Mouse (Mus musculus) thymus, adult 2 months (tissue): ENCODE data around the gene Ms4a4b. TPM values are rescaled to one million over a fixed set of nuclear protein-coding genes. Genes with fewer than 3 reads are reported as not detected.
A peak's percentile ranks its signal among the peaks of the same experiment; 100 is the strongest.
"Not testable (repeated sequence)": the region's sequence is repeated elsewhere in the genome, so short reads cannot be mapped to it uniquely, and the experiment has no call there.

ENCODE experiments used
- DNase-seq: peaks from one replicate; pipeline ENCODE4 v3.0.0; 2021
- H3K27ac ChIP-seq: fragments of 200-500 bp; 2 replicates; pipeline ENCODE4 v1.5.1; 2012; ENCODE audit warnings: low read length, control low read depth; ENCODE audit not compliant: control insufficient read depth, insufficient read depth
- H3K27me3 ChIP-seq: fragments of 200-500 bp; 2 replicates; pipeline ENCODE4 v1.6.1; 2012; ENCODE audit warnings: mild to moderate bottlenecking, low read length, moderate library complexity, mixed read lengths; ENCODE audit not compliant: control insufficient read depth, insufficient read depth
- H3K36me3 ChIP-seq: fragments of 200-500 bp; 2 replicates; pipeline ENCODE4 v1.6.1; 2012; ENCODE audit warnings: mild to moderate bottlenecking, low read length, moderate library complexity; ENCODE audit not compliant: control insufficient read depth, insufficient read depth
- H3K4me1 ChIP-seq: fragments of 200-500 bp; replicated peaks from 2 replicates; pipeline ENCODE4 v1.6.1; 2012; ENCODE audit warnings: low read length; ENCODE audit not compliant: control insufficient read depth, insufficient read depth
- H3K4me3 ChIP-seq: fragments of 200-500 bp; 2 replicates; pipeline ENCODE4 v1.5.1; 2012; ENCODE audit warnings: mild to moderate bottlenecking, low read length, control low read depth, moderate library complexity; ENCODE audit not compliant: control insufficient read depth, insufficient read depth
- CTCF ChIP-seq: fragments of 200-500 bp; IDR thresholded peaks from 2 replicates; pipeline ENCODE4 v1.5.1; 2012; ENCODE audit warnings: mild to moderate bottlenecking, control low read depth, low read length, moderate library complexity, borderline replicate concordance; ENCODE audit not compliant: control insufficient read depth, poor library complexity, insufficient read depth; ENCODE audit errors: extremely low read depth
- POLR2A ChIP-seq: fragments of 200-500 bp; IDR thresholded peaks from 2 replicates; pipeline ENCODE4 v1.6.1; 2012; ENCODE audit warnings: mild to moderate bottlenecking, low read length, control low read depth, moderate library complexity; ENCODE audit not compliant: control insufficient read depth, poor library complexity, insufficient read depth; ENCODE audit errors: extremely low read depth
- WGBS: fragments of 180-500 bp; shearing (Covaris S2); methylation state at CpG from one replicate; pipeline ENCODE4 v1.1.7; 2018; 5-methylcytosine and 5-hydroxymethylcytosine counted together
- polyA plus RNA-seq: library from polyadenylated mRNA; depleted of rRNA; stranded (reverse); fragments of >200 nt; gene quantifications from 2 replicates; pipeline ENCODE4 v1.2.3, GENCODE M21; 2012; rRNA removed

The Ms4a4b gene
- polyA plus RNA-seq, 1 experiment = 57.3 TPM

- no peaks in the 10 kb centered on the region for H3K36me3 ChIP-seq
- WGBS = 90% methylated on average over 6 of the region's 6 CpGs
- TF ChIP-seq CTCF = no peak
- TF ChIP-seq POLR2A = no peak
- H3K27me3 ChIP-seq = no peaks in the 10 kb centered on the region
- no peak overlapping the region for H3K27ac ChIP-seq
- no peak overlapping the region for H3K4me3 ChIP-seq
- DNase-seq = no peak
- H3K4me1 ChIP-seq = peaks cover 2% of the 10 kb centered on the region; the same call in 1 of the 2 replicates
Measured at GRCm38 (mm10) chr19:11496361-11496760, 53.0 kb downstream of the Ms4a4b start.

GRCm38 (mm10) chr19:11497300-11497699 lies 53.9 kb downstream of the Ms4a4b start:
- H3K27ac ChIP-seq = peak overlapping the region; percentile 34; the same call in 1 of the 2 replicates
- 4% methylated on average over 1 of the region's 1 CpGs for WGBS
- not testable (repeated sequence) for H3K36me3 ChIP-seq, DNase-seq, H3K4me3 ChIP-seq, H3K27me3 ChIP-seq, H3K4me1 ChIP-seq

DNA sequence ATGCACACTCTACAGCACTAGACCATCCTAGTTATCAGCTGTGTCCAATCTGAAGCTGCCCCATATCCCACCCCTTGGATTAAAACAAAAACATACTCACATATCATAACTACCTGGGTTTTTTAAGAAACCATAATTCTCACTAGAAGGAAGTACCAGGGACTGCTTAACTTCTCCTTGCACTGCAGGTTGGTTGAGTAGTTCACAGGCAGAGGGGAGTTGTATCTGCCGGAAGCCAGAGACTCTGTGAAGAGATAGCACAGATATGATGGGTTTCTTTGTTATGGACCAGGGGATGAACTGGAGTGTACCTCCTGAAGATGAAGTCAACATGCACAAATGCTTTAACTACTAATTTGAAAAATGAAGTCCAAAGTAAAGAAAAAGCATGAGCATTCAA lies 57.4 kb downstream of the Ms4a4b start:
- TF ChIP-seq POLR2A (no peak), CTCF (no peak)
- WGBS = 38% methylated on average over 1 of the region's 1 CpGs
- Histone ChIP-seq H3K27me3 (no peaks in the 10 kb centered on the region), H3K27ac (no peak overlapping the region; the same call in 1 of the 2 replicates), H3K36me3 (no peaks in the 10 kb centered on the region), H3K4me3 (no peak overlapping the region), H3K4me1 (peaks cover 4% of the 10 kb centered on the region; the same call in 1 of the 2 replicates)
- no peak for DNase-seq

DNA sequence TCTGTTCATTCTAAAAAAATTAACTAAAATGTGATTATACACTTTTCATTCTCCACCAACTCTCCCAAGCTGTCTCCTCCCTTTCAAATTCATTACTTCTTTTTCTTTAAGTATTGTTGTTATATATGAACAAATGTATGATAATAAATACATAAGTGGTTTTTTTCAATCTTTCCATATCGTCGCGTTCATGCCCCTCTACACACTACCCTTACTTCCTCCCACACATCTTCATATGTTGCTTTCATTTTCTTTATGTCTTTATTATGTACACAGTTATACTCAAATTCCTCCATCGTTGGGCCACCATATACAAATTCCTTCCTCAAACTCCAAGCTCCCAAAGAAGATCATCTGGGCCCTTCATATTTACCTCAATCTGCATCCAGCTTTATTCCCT lies 58.0 kb downstream of the Ms4a4b start:
- Histone ChIP-seq H3K4me3 (no peak overlapping the region), H3K27ac (no peak overlapping the region), H3K27me3 (no peaks in the 10 kb centered on the region), H3K36me3 (no peaks in the 10 kb centered on the region), H3K4me1 (peaks cover 4% of the 10 kb centered on the region; the same call in 1 of the 2 replicates)
- TF ChIP-seq POLR2A (no peak), CTCF (no peak)
- WGBS = 20% methylated on average over 4 of the region's 4 CpGs
- no peak for DNase-seq

GRCm38 (mm10) chr19:11504857-11505256 lies 61.5 kb downstream of the Ms4a4b start:
- Histone ChIP-seq H3K27ac (no peak overlapping the region), H3K27me3 (no peaks in the 10 kb centered on the region), H3K4me1 (peaks cover 4% of the 10 kb centered on the region; the same call in 1 of the 2 replicates), H3K36me3 (no peaks in the 10 kb centered on the region), H3K4me3 (no peak overlapping the region)
- no peak for DNase-seq
- WGBS = 11% methylated on average over 1 of the region's 1 CpGs
- TF ChIP-seq POLR2A (no peak), CTCF (no peak)

- no peaks in the 10 kb centered on the region for H3K27me3 ChIP-seq
- H3K4me1 ChIP-seq = peaks cover 21% of the 10 kb centered on the region
- WGBS = 19% methylated on average over 1 of the region's 1 CpGs
- peak overlapping the region; percentile 59; the same call in 1 of the 2 replicates for H3K27ac ChIP-seq
- no peak overlapping the region for H3K4me3 ChIP-seq
- DNase-seq = no peak
- TF ChIP-seq CTCF (no peak), POLR2A (no peak)
- no peaks in the 10 kb centered on the region for H3K36me3 ChIP-seq
Measured at GRCm38 (mm10) chr19:11513458-11513857, 70.1 kb downstream of the Ms4a4b start.

GRCm38 (mm10) chr19:11516246-11516645 lies 72.9 kb downstream of the Ms4a4b start, which contains the start of gene Ms4a6b:
Gene Ms4a6b, plus strand, starts transcription at chr19:11516512.
- no peak for TF ChIP-seq POLR2A
- no peak for TF ChIP-seq CTCF
- Histone ChIP-seq H3K27ac (peak within 1 kb of the TSS; percentile 78), H3K4me1 (peaks cover 25% of the 10 kb centered on the region), H3K27me3 (no peaks in the 10 kb centered on the region), H3K36me3 (no peaks in the 10 kb centered on the region), H3K4me3 (no peak within 1 kb of the TSS)
- no peak for DNase-seq

Other genes starting within 250 kb of the Ms4a4b start
- not detected in 2 replicates for gene Ms4a13, start 246.8 kb upstream of the Ms4a4b start, polyA plus RNA-seq
- gene Ms4a12, start 211.1 kb upstream of the Ms4a4b start, polyA plus RNA-seq = not detected in 2 replicates
- gene Ms4a1, start 177.3 kb upstream of the Ms4a4b start, polyA plus RNA-seq = 1.6 and 1.8 TPM in 2 replicates
- gene Ms4a5, start 159.7 kb upstream of the Ms4a4b start, polyA plus RNA-seq = not detected in 2 replicates
- gene Ms4a14, start 129.1 kb upstream of the Ms4a4b start, polyA plus RNA-seq = 0.33 and 0.74 TPM in 2 replicates
- gene Ms4a7, start 107.4 kb upstream of the Ms4a4b start, polyA plus RNA-seq = 5.8 and 10.6 TPM in 2 replicates
- gene Ms4a4a, start 68.0 kb upstream of the Ms4a4b start, polyA plus RNA-seq = 0.55 and 0.63 TPM in 2 replicates
- gene Ms4a4c, start 38.8 kb upstream of the Ms4a4b start, polyA plus RNA-seq = 2.4 TPM in 2 replicates
- gene Ms4a6c, start 25.8 kb downstream of the Ms4a4b start, polyA plus RNA-seq = 4.5 and 6.2 TPM in 2 replicates
- 5.2 and 6.3 TPM in 2 replicates for gene Gm8369, start 42.4 kb downstream of the Ms4a4b start, polyA plus RNA-seq
- gene Ms4a6b, start 73.0 kb downstream of the Ms4a4b start, polyA plus RNA-seq = 41.7 and 46.9 TPM in 2 replicates
- gene Ms4a4d, start 93.2 kb downstream of the Ms4a4b start, polyA plus RNA-seq = 2.1 and 4.0 TPM in 2 replicates
- 4.2 and 9.4 TPM in 2 replicates for gene Ms4a6d, start 161.3 kb downstream of the Ms4a4b start, polyA plus RNA-seq
- not detected in 2 replicates for gene Ms4a2, start 180.2 kb downstream of the Ms4a4b start, polyA plus RNA-seq
- 0.59 and 0.80 TPM in 2 replicates for gene Ms4a3, start 197.3 kb downstream of the Ms4a4b start, polyA plus RNA-seq
- not detected in 2 replicates for gene Oosp2, start 217.0 kb downstream of the Ms4a4b start, polyA plus RNA-seq
- gene Oosp1, start 247.6 kb downstream of the Ms4a4b start, polyA plus RNA-seq = 0.11 and 0.84 TPM in 2 replicates